Mouse (Mus musculus) CH12.LX (cell line): Measurements from ENCODE around the gene Aebp2.

Experiments
- CTCF ChIP-seq, 2 experiments: IDR thresholded peaks in 1 of 2; conservative IDR thresholded peaks in 1 of 2; 2 replicates each; pipeline ENCODE4 v1.5.1; 2011 to 2012; ENCODE audit warnings: low read depth in 2 of 2, low read length in 2 of 2, improper control_type of control experiment in 1 of 2, inconsistent platforms in 1 of 2, mild to moderate bottlenecking in 1 of 2, moderate library complexity in 1 of 2
- GABPA ChIP-seq: IDR thresholded peaks from 2 replicates; pipeline ENCODE4 v1.6.1; 2012; ENCODE audit warnings: low read depth, low read length, improper control_type of control experiment, inconsistent platforms; ENCODE audit not compliant: insufficient replicate concordance
- HCFC1 ChIP-seq: IDR thresholded peaks from 2 replicates; pipeline ENCODE4 v1.6.1; 2012; ENCODE audit warnings: low read depth, mild to moderate bottlenecking, inconsistent platforms, low read length, improper control_type of control experiment
- MAX ChIP-seq: IDR thresholded peaks from 2 replicates; pipeline ENCODE4 v1.6.1; 2011; ENCODE audit warnings: low read length, improper control_type of control experiment
- NRF1 ChIP-seq: IDR thresholded peaks from 2 replicates; pipeline ENCODE4 v1.6.1; 2014; ENCODE audit warnings: low read depth, mild to moderate bottlenecking, inconsistent platforms, low read length, improper control_type of control experiment, moderate library complexity
- POLR2A ChIP-seq: IDR thresholded peaks from 2 replicates; pipeline ENCODE4 v1.6.1; 2011; ENCODE audit warnings: low read depth, mild to moderate bottlenecking, improper control_type of control experiment, low read length
- TCF12 ChIP-seq: IDR thresholded peaks from 2 replicates; pipeline ENCODE4 v1.6.1; 2014; ENCODE audit warnings: low read depth, mild to moderate bottlenecking, inconsistent platforms, low read length, improper control_type of control experiment
- ZC3H11A ChIP-seq: IDR thresholded peaks from 2 replicates; pipeline ENCODE4 v1.6.1; 2012; ENCODE audit warnings: low read depth, mild to moderate bottlenecking, inconsistent platforms, low read length, improper control_type of control experiment

GRCm38 (mm10) chr6:140580170-140580569, 42.3 kb upstream of the Aebp2 start:
- TF ChIP-seq POLR2A (no peak), CTCF (conservative IDR thresholded peaks at IDR 0.05 in 1 of 2, IDR thresholded peaks at IDR 0.05 in 1 of 2; ENCODE audit: low read depth in 2 of 2, low read length in 2 of 2) (no peak), MAX (no peak), TCF12 (no peak), HCFC1 (no peak), ZC3H11A (no peak), GABPA (no peak), NRF1 (no peak)
